Mouse (Mus musculus): Measurements from ENCODE around the gene Fgf7. TPM values are rescaled to one million over a fixed set of nuclear protein-coding genes. Genes with fewer than 3 reads are reported as not detected.

Fgf7 gene
- polyA plus RNA-seq, 1 experiment = 26.8 TPM

- DNase-seq (ENCODE audit: low spot score) = no peak
Measured at GRCm38 (mm10) chr2:126061037-126061773, 26.7 kb downstream of the Fgf7 start.

- no peak for DNase-seq (ENCODE audit: low spot score)
Measured at GRCm38 (mm10) chr2:126062876-126063275, 28.4 kb downstream of the Fgf7 start.

- DNase-seq (ENCODE audit: low spot score) = no peak
Measured at GRCm38 (mm10) chr2:126064814-126065213, 30.4 kb downstream of the Fgf7 start.

GRCm38 (mm10) chr2:126065303-126065856 lies 30.9 kb downstream of the Fgf7 start:
- DNase-seq (ENCODE audit: low spot score) = no peak

- no peak for DNase-seq (ENCODE audit: low spot score)
Measured at GRCm38 (mm10) chr2:126069740-126070139, 35.3 kb downstream of the Fgf7 start.

GRCm38 (mm10) chr2:126073744-126074143 lies 39.3 kb downstream of the Fgf7 start:
- no peak for DNase-seq (ENCODE audit: low spot score)

GRCm38 (mm10) chr2:126076506-126076905 lies 42.0 kb downstream of the Fgf7 start:
- DNase-seq (ENCODE audit: low spot score) = no peak

GRCm38 (mm10) chr2:126079086-126079485 lies 44.6 kb downstream of the Fgf7 start:
- DNase-seq (ENCODE audit: low spot score) = no peak

- no peak for DNase-seq (ENCODE audit: low spot score)
Measured at GRCm38 (mm10) chr2:126084326-126084725, 49.9 kb downstream of the Fgf7 start.

GRCm38 (mm10) chr2:126086187-126086586 lies 51.7 kb downstream of the Fgf7 start:
- DNase-seq (ENCODE audit: low spot score) = no peak

- DNase-seq (ENCODE audit: low spot score) = no peak
Measured at GRCm38 (mm10) chr2:126090432-126090831, 56.0 kb downstream of the Fgf7 start.

GRCm38 (mm10) chr2:126094616-126095015 lies 60.2 kb downstream of the Fgf7 start:
- no peak for DNase-seq (ENCODE audit: low spot score)

Other genes with a start within 250 kb of the Fgf7 start
- 28.2 and 33.5 TPM in 2 replicates for gene Galk2, start 175.5 kb upstream of the Fgf7 start, polyA plus RNA-seq (2012; rRNA removed)
- 71.3 and 91.3 TPM in 2 replicates for gene Cops2, start 175.5 kb upstream of the Fgf7 start, polyA plus RNA-seq (2012; rRNA removed)
- gene Fam227b, start 117.3 kb downstream of the Fgf7 start, polyA plus RNA-seq (2012; rRNA removed) = 0.03 and 0.07 TPM in 2 replicates
- gene Dtwd1, start 117.5 kb downstream of the Fgf7 start, polyA plus RNA-seq (2012; rRNA removed) = 14.1 and 15.6 TPM in 2 replicates
- gene Gm17555, start 180.4 kb downstream of the Fgf7 start, polyA plus RNA-seq (2012; rRNA removed) = not detected in 2 replicates

Measured in urinary bladder, adult 2 months (tissue).